Mouse (Mus musculus): ENCODE results near the gene Pkmyt1. TPM values are rescaled to one million over a fixed set of nuclear protein-coding genes. Genes with fewer than 3 reads are reported as not detected.
A peak's percentile ranks its signal among the peaks of the same experiment; 100 is the strongest.

Gene Pkmyt1
- polyA plus RNA-seq, 1 experiment from 2014 or later, result 32.4 TPM

- WGBS, result 47% methylated on average over 36 of the region's 38 CpGs
- ATAC-seq (ENCODE audit: insufficient number of reproducible peaks, low FRiP score), result no peak
- Histone ChIP-seq H3K27ac (ENCODE audit: poor library complexity, severe bottlenecking) (no peak overlapping the region), H3K4me3 (no peak overlapping the region), H3K36me3 (peaks cover 5% of the 10 kb centered on the region; the same call in 1 of the 2 replicates), H3K27me3 (replicated peaks) (peaks cover 87% of the 10 kb centered on the region), H3K4me2 (no peak overlapping the region), H3K9ac (no peak overlapping the region), H3K4me1 (replicated peaks) (peaks cover 55% of the 10 kb centered on the region), H3K9me3 (replicated peaks) (no peaks in the 10 kb centered on the region)
Observed at GRCm38 (mm10) chr17:23741359-23742209, 15.4 kb downstream of the Pkmyt1 start.

GRCm38 (mm10) chr17:23742210-23742793, 16.2 kb downstream of the Pkmyt1 start:
- peaks cover 55% of the 10 kb centered on the region for H3K4me1 ChIP-seq (replicated peaks)
- H3K36me3 ChIP-seq, result no peaks in the 10 kb centered on the region
- WGBS, result 8% methylated on average over 44 of the region's 44 CpGs

GRCm38 (mm10) chr17:23742941-23743340, 16.8 kb downstream of the Pkmyt1 start:
- H3K4me1 ChIP-seq (replicated peaks), result peaks cover 50% of the 10 kb centered on the region
- H3K9ac ChIP-seq, result no peak overlapping the region
- H3K36me3 ChIP-seq, result no peaks in the 10 kb centered on the region
- H3K4me3 ChIP-seq, result no peak overlapping the region
- no peak overlapping the region for H3K27ac ChIP-seq (ENCODE audit: poor library complexity, severe bottlenecking)
- no peak for ATAC-seq (ENCODE audit: insufficient number of reproducible peaks, low FRiP score)
- 58% methylated on average over 12 of the region's 12 CpGs for WGBS
- no peaks in the 10 kb centered on the region for H3K9me3 ChIP-seq (replicated peaks)
- H3K4me2 ChIP-seq, result 0 out of 2 replicates have a peak overlapping the region, but pooled peaks have one; percentile 43
- peaks cover 90% of the 10 kb centered on the region for H3K27me3 ChIP-seq (replicated peaks)

More at GRCm38 (mm10) chr17:23742210-23742793, 16.2 kb downstream of the Pkmyt1 start:
- ATAC-seq (ENCODE audit: insufficient number of reproducible peaks, low FRiP score), result no peak
- no peak overlapping the region for H3K27ac ChIP-seq (ENCODE audit: poor library complexity, severe bottlenecking)
- peak overlapping the region; percentile 27 for H3K4me3 ChIP-seq
- H3K27me3 ChIP-seq (replicated peaks), result peaks cover 90% of the 10 kb centered on the region
- H3K9me3 ChIP-seq (replicated peaks), result no peaks in the 10 kb centered on the region
- H3K4me2 ChIP-seq, result peak overlapping the region; percentile 43
- no peak overlapping the region for H3K9ac ChIP-seq

- Histone ChIP-seq H3K9me3 (replicated peaks) (no peaks in the 10 kb centered on the region), H3K27ac (ENCODE audit: poor library complexity, severe bottlenecking) (no peak overlapping the region), H3K4me2 (no peak overlapping the region), H3K36me3 (no peaks in the 10 kb centered on the region), H3K4me3 (no peak overlapping the region), H3K9ac (no peak overlapping the region), H3K27me3 (replicated peaks) (peaks cover 89% of the 10 kb centered on the region), H3K4me1 (replicated peaks) (peaks cover 41% of the 10 kb centered on the region)
- no peak for ATAC-seq (ENCODE audit: insufficient number of reproducible peaks, low FRiP score)
- 20% methylated on average over 8 of the region's 8 CpGs for WGBS
Observed at GRCm38 (mm10) chr17:23744076-23744475, 17.9 kb downstream of the Pkmyt1 start.

GRCm38 (mm10) chr17:23744651-23745050, 18.5 kb downstream of the Pkmyt1 start:
- Histone ChIP-seq H3K27ac (ENCODE audit: poor library complexity, severe bottlenecking) (no peak overlapping the region), H3K4me1 (replicated peaks) (peaks cover 35% of the 10 kb centered on the region), H3K27me3 (replicated peaks) (peaks cover 84% of the 10 kb centered on the region), H3K36me3 (no peaks in the 10 kb centered on the region), H3K4me3 (peak overlapping the region; percentile 39; the same call in 1 of the 2 replicates), H3K9ac (no peak overlapping the region), H3K4me2 (peak overlapping the region; percentile 67), H3K9me3 (replicated peaks) (no peaks in the 10 kb centered on the region)
- no peak for ATAC-seq (ENCODE audit: insufficient number of reproducible peaks, low FRiP score)
- 2% methylated on average over 14 of the region's 14 CpGs for WGBS

GRCm38 (mm10) chr17:23745301-23746251, 19.4 kb downstream of the Pkmyt1 start, which contains the start of gene Kremen2:
Gene Kremen2, minus strand, starts transcription at chr17:23745833.
- H3K4me2 ChIP-seq, result peak within 1 kb of the TSS; percentile 67
- peak within 1 kb of the TSS; percentile 52; the same call in 1 of the 2 replicates for H3K9ac ChIP-seq
- peaks cover 31% of the 10 kb centered on the region for H3K4me1 ChIP-seq (replicated peaks)
- ATAC-seq (ENCODE audit: insufficient number of reproducible peaks, low FRiP score), result no peak
- H3K36me3 ChIP-seq, result no peaks in the 10 kb centered on the region
- H3K27ac ChIP-seq (ENCODE audit: poor library complexity, severe bottlenecking), result no peak within 1 kb of the TSS
- WGBS, result 1% methylated on average over 43 of the region's 45 CpGs
- H3K9me3 ChIP-seq (replicated peaks), result no peaks in the 10 kb centered on the region
- peaks cover 82% of the 10 kb centered on the region for H3K27me3 ChIP-seq (replicated peaks)
- H3K4me3 ChIP-seq, result peak within 1 kb of the TSS; percentile 39

GRCm38 (mm10) chr17:23746311-23746710, 20.2 kb downstream of the Pkmyt1 start:
- H3K4me1 ChIP-seq (replicated peaks), result peaks cover 28% of the 10 kb centered on the region
- WGBS, result 2% methylated on average over 12 of the region's 12 CpGs
- H3K27ac ChIP-seq (ENCODE audit: poor library complexity, severe bottlenecking), result no peak overlapping the region
- peak overlapping the region; percentile 67 for H3K4me2 ChIP-seq
- ATAC-seq (ENCODE audit: insufficient number of reproducible peaks, low FRiP score), result no peak
- H3K27me3 ChIP-seq (replicated peaks), result peaks cover 75% of the 10 kb centered on the region
- H3K4me3 ChIP-seq, result peak overlapping the region; percentile 39; the same call in 1 of the 2 replicates
- H3K9me3 ChIP-seq (replicated peaks), result no peaks in the 10 kb centered on the region
- H3K9ac ChIP-seq, result no peak overlapping the region
- peaks cover 2% of the 10 kb centered on the region; the same call in 1 of the 2 replicates for H3K36me3 ChIP-seq

GRCm38 (mm10) chr17:23746767-23747166, 20.6 kb downstream of the Pkmyt1 start:
- no peak overlapping the region for H3K4me2 ChIP-seq
- ATAC-seq (ENCODE audit: insufficient number of reproducible peaks, low FRiP score), result no peak
- H3K9ac ChIP-seq, result no peak overlapping the region
- no peak overlapping the region for H3K27ac ChIP-seq (ENCODE audit: poor library complexity, severe bottlenecking)
- peaks cover 28% of the 10 kb centered on the region for H3K4me1 ChIP-seq (replicated peaks)
- WGBS, result 61% methylated on average over 3 of the region's 3 CpGs
- H3K9me3 ChIP-seq (replicated peaks), result no peaks in the 10 kb centered on the region
- no peak overlapping the region for H3K4me3 ChIP-seq
- H3K36me3 ChIP-seq, result peaks cover 7% of the 10 kb centered on the region
- H3K27me3 ChIP-seq (replicated peaks), result peaks cover 70% of the 10 kb centered on the region

GRCm38 (mm10) chr17:23747471-23747870, 21.3 kb downstream of the Pkmyt1 start:
- no peak for ATAC-seq (ENCODE audit: insufficient number of reproducible peaks, low FRiP score)
- Histone ChIP-seq H3K4me3 (no peak overlapping the region), H3K9ac (no peak overlapping the region), H3K27me3 (replicated peaks) (peaks cover 63% of the 10 kb centered on the region), H3K36me3 (peaks cover 14% of the 10 kb centered on the region), H3K27ac (ENCODE audit: poor library complexity, severe bottlenecking) (no peak overlapping the region), H3K9me3 (replicated peaks) (no peaks in the 10 kb centered on the region), H3K4me1 (replicated peaks) (peaks cover 25% of the 10 kb centered on the region), H3K4me2 (no peak overlapping the region)
- 77% methylated on average over 3 of the region's 3 CpGs for WGBS

GRCm38 (mm10) chr17:23748026-23748425, 21.9 kb downstream of the Pkmyt1 start:
- Histone ChIP-seq H3K4me1 (replicated peaks) (peaks cover 22% of the 10 kb centered on the region), H3K27me3 (replicated peaks) (peaks cover 58% of the 10 kb centered on the region)
- ATAC-seq (ENCODE audit: insufficient number of reproducible peaks, low FRiP score), result no peak

More at GRCm38 (mm10) chr17:23748026-23748425, 21.9 kb downstream of the Pkmyt1 start:
- H3K27ac ChIP-seq (ENCODE audit: poor library complexity, severe bottlenecking), result no peak overlapping the region
- WGBS, result 27% methylated on average over 6 of the region's 6 CpGs
- H3K4me3 ChIP-seq, result no peak overlapping the region
- no peaks in the 10 kb centered on the region for H3K9me3 ChIP-seq (replicated peaks)
- H3K4me2 ChIP-seq, result no peak overlapping the region
- no peak overlapping the region for H3K9ac ChIP-seq
- peaks cover 19% of the 10 kb centered on the region for H3K36me3 ChIP-seq
